Mouse (Mus musculus): ENCODE measurements at regions not wholly inside any gene's neighbourhood (a gene's known extent, or its start where the extent isn't known, plus 50 kb on each side); places are given as distances from the start of the nearest gene placed in this dataset.
A peak's percentile ranks its signal among the peaks of the same experiment; 100 is the strongest.
"Not testable (repeated sequence)": the region's sequence is repeated elsewhere in the genome, so short reads cannot be mapped to it uniquely, and the experiment has no call there.

GRCm38 (mm10) chr4:69446161-69446560 lies 492.0 kb upstream of the Brinp1 start:
- DNase-seq: no peak
- intact Hi-C loops (cut with DNase I): no loop called here

- intact Hi-C loops (cut with DNase I): no loop called here
- peak in 1 of 2 experiments; percentile 2 for DNase-seq
These were observed 489.8 kb upstream of the Brinp1 start for GRCm38 (mm10) chr4:69443956-69444355.

GRCm38 (mm10) chr4:69435390-69435789 lies 481.2 kb upstream of the Brinp1 start:
- intact Hi-C loops (cut with DNase I): no loop called here
- no peak for DNase-seq

- intact Hi-C loops (cut with DNase I); DNase-seq: not testable (repeated sequence)
These were observed 456.2 kb upstream of the Brinp1 start for GRCm38 (mm10) chr4:69410411-69410810.

- intact Hi-C loops (cut with DNase I): no loop called here
- DNase-seq: no peak
These were observed 441.3 kb upstream of the Brinp1 start for GRCm38 (mm10) chr4:69395451-69395850.

GRCm38 (mm10) chr4:69383318-69383717 lies 429.1 kb upstream of the Brinp1 start:
- DNase-seq: no peak
- intact Hi-C loops (cut with DNase I): no loop called here

- intact Hi-C loops (cut with DNase I): no loop called here
- no peak for DNase-seq
These were observed 392.8 kb upstream of the Brinp1 start for GRCm38 (mm10) chr4:69346979-69347465.

- DNase-seq: no peak
- intact Hi-C loops (cut with DNase I): no loop called here
These were observed 373.4 kb upstream of the Brinp1 start for GRCm38 (mm10) chr4:69327606-69328005.
